Mouse (Mus musculus) stomach, embryonic 14.5 days (tissue): Measurements from ENCODE around the gene Otud5. TPM values are rescaled to one million over a fixed set of nuclear protein-coding genes. Genes with fewer than 3 reads are reported as not detected.

Source experiments
- ATAC-seq: fragments of 200-750 bp; cut with Nextera tagmentation; 2 replicates; pipeline ENCODE4 v1.8.0; 2017; ENCODE audit warnings: low read depth, moderate TSS enrichment; ENCODE audit not compliant: insufficient number of reproducible peaks, insufficient read depth, low FRiP score
- H3K27ac ChIP-seq: fragments of 300-500 bp; sonication (generic); 2 replicates; pipeline ENCODE4 v1.5.1; 2014; ENCODE audit warnings: mild to moderate bottlenecking, low read length, moderate library complexity, mixed read lengths
- H3K27me3 ChIP-seq: fragments of 300-500 bp; sonication (generic); 2 replicates; pipeline ENCODE4 v1.6.1; 2014; ENCODE audit warnings: low read length, control low read depth, mixed read lengths; ENCODE audit not compliant: control insufficient read depth, insufficient read depth
- H3K36me3 ChIP-seq: fragments of 300-500 bp; sonication (generic); 2 replicates; pipeline ENCODE4 v1.6.1; 2014; ENCODE audit warnings: mild to moderate bottlenecking, control low read depth, low read length, moderate library complexity, mixed read lengths; ENCODE audit not compliant: control insufficient read depth, insufficient read depth
- H3K4me1 ChIP-seq: fragments of 300-500 bp; sonication (generic); 2 replicates; pipeline ENCODE4 v1.6.1; 2014; ENCODE audit warnings: low read length, control low read depth, mixed read lengths; ENCODE audit not compliant: control insufficient read depth, insufficient read depth
- H3K4me2 ChIP-seq: fragments of 300-500 bp; sonication (generic); replicated peaks from 2 replicates; pipeline ENCODE4 v1.6.1; 2014; ENCODE audit warnings: low read depth, low read length, control low read depth
- H3K4me3 ChIP-seq: fragments of 300-500 bp; sonication (generic); 2 replicates; pipeline ENCODE4 v1.5.1; 2014; ENCODE audit warnings: low read depth, low read length, control low read depth
- H3K9ac ChIP-seq: fragments of 300-500 bp; sonication (generic); replicated peaks from 2 replicates; pipeline ENCODE4 v1.6.1; 2014; ENCODE audit warnings: low read depth, mild to moderate bottlenecking, control low read depth, low read length, moderate library complexity, mixed read lengths
- H3K9me3 ChIP-seq: fragments of 300-500 bp; sonication (generic); 2 replicates; pipeline ENCODE4 v1.6.1; 2016; ENCODE audit warnings: low read depth, low read length, control low read depth; ENCODE audit not compliant: control insufficient read depth
- WGBS: fragments of 180-500 bp; shearing (Covaris S2); extraction: QIAGEN DNeasy Blood & Tissue Kit; methylation state at CpG from one replicate; pipeline ENCODE4 v1.1.7; 2014; 5-methylcytosine and 5-hydroxymethylcytosine counted together
- microRNA counts: library from miRNA; unstranded; fragments of <30 nt; microRNA quantifications from one replicate; lab custom pipeline; 2016
- microRNA-seq: library from miRNA; unstranded; fragments of <30 nt; microRNA quantifications from one replicate; pipeline ENCODE4, GENCODE M21; 2016
- polyA plus RNA-seq: library from polyadenylated mRNA; unstranded; fragments of >200 nt; fragmentation: Nextera tagmentation; extraction: Ambion mirVana; gene quantifications from 2 replicates; pipeline ENCODE4 v1.2.1, GENCODE M21; 2014

The Otud5 gene
- polyA plus RNA-seq, 1 experiment from 2014 or later, result 28.5 TPM

- Histone ChIP-seq H3K27ac (no peak overlapping the region), H3K4me1 (no peaks in the 10 kb centered on the region), H3K4me3 (peak overlapping the region; percentile 18), H3K4me2 (peak overlapping the region; percentile 21), H3K9me3 (no peaks in the 10 kb centered on the region), H3K36me3 (no peaks in the 10 kb centered on the region), H3K27me3 (peaks cover 14% of the 10 kb centered on the region), H3K9ac (no peak overlapping the region)
- 13% methylated on average over 40 of the region's 48 CpGs for WGBS
- ATAC-seq, result no peak
Observed at GRCm38 (mm10) chrX:7922032-7922431, 80.9 kb downstream of the Otud5 start.

MicroRNAs encoded within 50 kb of the gene (microRNA counts, 519-probe panel; counts per million panel counts)
- 2,005 counts per million, percentile 22 among the panel's probes with 10 or more counts for microRNA mmu-miR-1198 (lab: Ali Mortazavi, UCI)

Small RNA genes lying within 50 kb of the gene (microRNA-seq; reads per million reads assigned to microRNA genes)
- gene Mir1198, result 34.1 reads per million, percentile 35 among the genes with 10 or more reads in this experiment

Other genes with a start within 250 kb of the Otud5 start
- 26.2 and 29.4 TPM in 2 replicates for gene Ccdc22, start 235.8 kb upstream of the Otud5 start, polyA plus RNA-seq
- 0.13 TPM in 1 of 2 replicates, not detected in the other for gene Cacna1f, start 234.3 kb upstream of the Otud5 start, polyA plus RNA-seq
- gene Syp, start 202.9 kb upstream of the Otud5 start, polyA plus RNA-seq, result 5.2 and 7.4 TPM in 2 replicates
- 11.1 and 12.0 TPM in 2 replicates for gene Prickle3, start 184.1 kb upstream of the Otud5 start, polyA plus RNA-seq
- gene Plp2, start 170.0 kb upstream of the Otud5 start, polyA plus RNA-seq, result 299 and 310 TPM in 2 replicates
- 0.71 and 0.80 TPM in 2 replicates for gene Magix, start 160.1 kb upstream of the Otud5 start, polyA plus RNA-seq
- gene Gpkow, start 144.2 kb upstream of the Otud5 start, polyA plus RNA-seq, result 39.0 and 42.0 TPM in 2 replicates
- 26.7 and 28.8 TPM in 2 replicates for gene Wdr45, start 127.0 kb upstream of the Otud5 start, polyA plus RNA-seq
- 0.54 TPM in 1 of 2 replicates, not detected in the other for gene Gm45208, start 119.1 kb upstream of the Otud5 start, polyA plus RNA-seq
- 91.5 and 95.7 TPM in 2 replicates for gene Praf2, start 112.9 kb upstream of the Otud5 start, polyA plus RNA-seq
- gene Ccdc120, start 90.5 kb upstream of the Otud5 start, polyA plus RNA-seq, result 18.5 and 24.6 TPM in 2 replicates
- 20.9 and 22.3 TPM in 2 replicates for gene Tfe3, start 78.8 kb upstream of the Otud5 start, polyA plus RNA-seq
- 35.7 and 41.8 TPM in 2 replicates for gene Gripap1, start 51.6 kb upstream of the Otud5 start, polyA plus RNA-seq
- gene Kcnd1, start 19.1 kb upstream of the Otud5 start, polyA plus RNA-seq, result 2.8 and 2.9 TPM in 2 replicates
- 8.0 and 10.8 TPM in 2 replicates for gene Pim2, start 36.9 kb downstream of the Otud5 start, polyA plus RNA-seq
- 16.8 and 17.4 TPM in 2 replicates for gene Slc35a2, start 42.7 kb downstream of the Otud5 start, polyA plus RNA-seq
- 102 and 104 TPM in 2 replicates for gene Pqbp1, start 57.9 kb downstream of the Otud5 start, polyA plus RNA-seq
- gene Timm17b, start 58.0 kb downstream of the Otud5 start, polyA plus RNA-seq, result 159 and 172 TPM in 2 replicates
- gene Gm10491, start 66.5 kb downstream of the Otud5 start, polyA plus RNA-seq, result not detected in 2 replicates
- not detected in 2 replicates for gene Gm10490, start 68.2 kb downstream of the Otud5 start, polyA plus RNA-seq
- gene Pcsk1n, start 78.5 kb downstream of the Otud5 start, polyA plus RNA-seq, result 9.0 and 9.5 TPM in 2 replicates
- not detected in 2 replicates for gene Eras, start 87.2 kb downstream of the Otud5 start, polyA plus RNA-seq
- gene Hdac6, start 106.5 kb downstream of the Otud5 start, polyA plus RNA-seq, result 26.2 and 27.8 TPM in 2 replicates
- gene Gata1, start 136.7 kb downstream of the Otud5 start, polyA plus RNA-seq, result 0.73 and 0.90 TPM in 2 replicates
- gene Glod5, start 177.1 kb downstream of the Otud5 start, polyA plus RNA-seq, result not detected in 2 replicates
- 55.8 and 57.5 TPM in 2 replicates for gene Suv39h1, start 233.4 kb downstream of the Otud5 start, polyA plus RNA-seq
- gene Was, start 249.1 kb downstream of the Otud5 start, polyA plus RNA-seq, result 0.30 and 0.62 TPM in 2 replicates